Mouse (Mus musculus) frontal cortex, adult (tissue): Measurements from ENCODE around the gene Slc8a3.

Source experiments
- ATAC-seq: cut with Nextera tagmentation; 2 replicates; pipeline ENCODE4 v1.9.2; 2017; ENCODE audit warnings: mild to moderate bottlenecking, moderate library complexity, mixed read lengths; ENCODE audit not compliant: low TSS enrichment

Gene Slc8a3

GRCm38 (mm10) chr12:81184967-81185366 lies 148.0 kb downstream of the Slc8a3 start:
- no peak for ATAC-seq

DNA sequence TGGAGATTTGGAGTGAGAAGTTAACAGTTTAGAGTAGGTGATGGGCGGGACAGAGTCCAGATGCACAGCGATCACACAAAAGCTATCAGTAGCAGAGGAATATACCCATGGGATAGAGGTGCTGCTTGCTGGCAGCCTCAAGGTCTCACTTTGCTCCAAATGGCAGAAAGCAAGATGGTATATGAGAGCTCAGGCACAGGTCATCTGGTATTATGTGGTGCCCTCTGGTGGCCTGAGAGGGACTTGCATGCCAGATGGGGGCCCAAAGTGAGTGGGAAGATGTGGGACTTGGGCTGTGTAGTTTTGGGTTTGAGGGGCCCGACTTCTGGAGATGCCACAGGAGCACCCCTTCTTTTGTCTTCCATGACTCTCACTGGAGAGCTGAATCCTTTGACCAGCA lies 150.9 kb downstream of the Slc8a3 start:
- ATAC-seq, result peak; percentile 41; the same call in 1 of the 2 replicates

- ATAC-seq, result no peak
Measured at GRCm38 (mm10) chr12:81175252-81175651, 157.7 kb downstream of the Slc8a3 start.

DNA sequence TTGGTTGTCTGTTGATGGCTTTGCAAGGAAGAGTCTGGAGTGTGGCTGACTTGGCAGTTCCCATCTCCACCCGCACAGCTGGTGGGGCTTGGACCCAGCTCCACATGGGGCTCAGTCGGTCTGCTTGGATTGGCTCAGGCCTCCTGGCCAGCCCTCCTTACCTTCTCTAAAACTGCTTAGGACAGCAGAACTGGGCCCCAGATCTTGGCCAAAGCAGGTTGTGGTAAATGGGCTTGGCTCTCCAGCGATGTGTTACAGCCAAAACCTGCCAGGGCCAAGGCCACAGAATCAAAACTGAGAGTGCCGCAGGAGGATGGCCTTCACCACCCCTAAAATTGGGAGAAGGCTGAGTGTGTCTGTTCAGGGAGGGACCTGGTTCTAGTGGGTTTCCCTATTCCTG lies 159.1 kb downstream of the Slc8a3 start:
- no peak for ATAC-seq

DNA sequence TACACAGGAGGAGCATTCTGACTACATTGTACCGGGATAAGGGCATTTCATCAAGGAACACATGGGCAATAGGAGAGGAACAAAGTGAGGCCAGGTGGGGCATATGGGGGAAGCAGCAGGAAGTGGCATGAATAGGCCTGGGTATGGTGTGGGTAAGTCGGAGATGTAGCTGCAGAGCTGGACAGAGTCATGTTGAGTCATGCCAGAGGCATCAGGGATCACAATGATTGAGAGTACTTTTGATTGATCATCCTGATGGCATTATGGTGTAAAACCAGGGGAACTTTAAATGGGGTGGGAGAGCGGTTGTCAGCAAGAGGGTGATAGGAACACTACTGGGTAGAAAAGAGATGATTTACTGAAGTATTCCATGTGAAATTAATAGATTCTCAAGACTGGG lies 160.0 kb downstream of the Slc8a3 start:
- no peak for ATAC-seq

DNA sequence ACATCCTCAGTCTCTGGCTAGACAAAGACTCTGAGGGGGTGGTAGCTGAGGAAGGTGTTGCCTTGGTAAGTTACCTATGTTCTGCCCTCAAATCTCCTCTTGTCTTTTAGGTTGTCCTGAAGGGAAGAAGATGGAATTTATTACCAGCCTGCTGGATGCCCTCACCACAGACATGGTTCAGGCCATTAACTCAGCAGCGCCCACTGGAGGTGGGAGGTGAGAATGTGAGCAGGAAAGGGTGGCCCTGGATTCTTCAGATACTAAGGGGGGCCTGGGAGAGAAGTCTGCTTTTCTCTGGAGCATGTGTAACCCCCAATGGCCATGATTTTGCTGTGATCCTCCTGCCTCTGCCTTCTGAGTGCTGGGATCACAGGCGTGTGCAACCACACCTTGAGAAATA lies 162.9 kb downstream of the Slc8a3 start:
- ATAC-seq, result no peak

- ATAC-seq, result no peak
Measured at GRCm38 (mm10) chr12:81168494-81168893, 164.5 kb downstream of the Slc8a3 start.

DNA sequence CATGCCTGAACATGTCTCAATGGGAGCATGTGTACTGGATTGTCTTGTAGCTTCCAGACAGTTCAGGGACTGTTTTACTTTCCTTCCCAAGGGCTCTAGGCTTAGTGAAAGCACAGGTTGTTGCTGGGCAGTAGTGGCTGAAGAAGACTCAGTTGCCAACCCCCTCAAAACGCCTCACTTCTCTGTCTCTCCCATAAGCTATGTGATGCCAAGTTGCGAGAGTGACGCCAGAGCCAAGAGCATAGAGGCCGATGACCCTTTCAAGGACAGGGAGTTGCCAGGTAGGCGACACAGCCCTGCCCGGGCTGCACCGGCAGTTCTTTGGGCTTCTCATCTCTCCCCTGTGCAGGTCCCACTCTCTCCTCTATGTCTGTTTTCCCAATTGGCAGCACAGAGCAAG lies 164.9 kb downstream of the Slc8a3 start:
- ATAC-seq, result no peak

GRCm38 (mm10) chr12:81167142-81167541 lies 165.8 kb downstream of the Slc8a3 start:
- ATAC-seq, result no peak

GRCm38 (mm10) chr12:81166615-81167014 lies 166.4 kb downstream of the Slc8a3 start:
- ATAC-seq, result no peak

- ATAC-seq, result no peak
Measured at GRCm38 (mm10) chr12:81166092-81166491, 166.9 kb downstream of the Slc8a3 start.

DNA sequence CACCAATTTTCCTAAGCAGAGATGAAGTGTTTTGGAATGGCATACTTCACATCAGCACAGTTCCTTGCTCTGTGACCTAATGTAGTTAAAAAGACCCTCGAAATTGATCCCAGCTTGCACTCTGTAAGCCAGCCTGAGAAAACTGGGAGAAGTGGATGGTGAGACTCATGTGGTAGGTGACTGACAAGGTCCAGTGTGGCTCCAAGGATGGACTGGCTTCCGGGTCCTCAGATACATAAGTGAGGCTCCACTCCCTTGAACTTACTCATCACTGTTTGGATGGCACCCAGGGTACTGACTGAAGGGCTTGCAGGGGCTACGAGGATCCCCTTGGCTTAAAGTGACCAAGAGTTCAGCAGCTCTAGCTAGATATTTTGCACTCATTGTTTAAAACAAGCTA lies 169.4 kb downstream of the Slc8a3 start:
- no peak for ATAC-seq

DNA sequence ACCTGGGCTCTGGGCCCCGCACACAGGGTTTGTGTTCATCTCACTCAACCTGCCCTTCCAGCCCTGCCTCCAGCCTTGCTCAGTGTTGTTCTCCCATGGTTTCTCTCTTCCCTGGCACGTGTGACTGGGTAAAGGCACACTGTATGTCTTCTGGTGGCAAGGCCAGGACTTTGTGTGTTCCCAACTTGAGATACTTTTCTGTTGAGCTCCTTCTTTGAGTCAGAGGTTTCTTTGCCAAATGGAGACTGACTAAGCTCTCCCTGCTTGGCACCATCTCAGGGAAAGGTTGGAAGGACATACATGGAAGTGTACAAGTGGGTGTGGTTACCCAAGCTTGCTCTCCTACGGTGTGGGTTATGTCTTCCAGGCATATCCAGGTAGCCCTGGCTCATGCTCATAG lies 169.8 kb downstream of the Slc8a3 start:
- ATAC-seq, result no peak

- ATAC-seq, result no peak
Measured at GRCm38 (mm10) chr12:81161282-81161681, 171.7 kb downstream of the Slc8a3 start.

GRCm38 (mm10) chr12:81160831-81161230 lies 172.1 kb downstream of the Slc8a3 start:
- ATAC-seq, result no peak

DNA sequence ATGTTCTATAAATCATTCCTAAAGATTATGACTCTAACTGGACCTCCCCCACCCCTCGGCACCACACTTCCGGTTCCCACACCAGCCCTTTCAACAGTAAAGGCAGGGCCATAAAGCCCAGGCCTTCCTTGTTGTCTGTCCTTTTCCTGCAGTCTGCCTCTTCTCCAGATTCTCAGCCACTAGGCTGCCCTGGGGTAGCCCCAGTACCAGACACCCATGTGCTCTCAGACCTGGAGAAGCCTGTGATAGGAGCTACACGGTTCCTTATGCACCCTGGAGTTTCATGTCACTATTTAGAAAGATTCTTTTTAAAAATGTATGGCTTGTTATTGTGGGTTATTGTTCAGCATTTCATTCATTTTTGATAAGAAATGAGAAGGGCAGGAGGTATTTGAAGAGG lies 172.6 kb downstream of the Slc8a3 start:
- ATAC-seq, result no peak

DNA sequence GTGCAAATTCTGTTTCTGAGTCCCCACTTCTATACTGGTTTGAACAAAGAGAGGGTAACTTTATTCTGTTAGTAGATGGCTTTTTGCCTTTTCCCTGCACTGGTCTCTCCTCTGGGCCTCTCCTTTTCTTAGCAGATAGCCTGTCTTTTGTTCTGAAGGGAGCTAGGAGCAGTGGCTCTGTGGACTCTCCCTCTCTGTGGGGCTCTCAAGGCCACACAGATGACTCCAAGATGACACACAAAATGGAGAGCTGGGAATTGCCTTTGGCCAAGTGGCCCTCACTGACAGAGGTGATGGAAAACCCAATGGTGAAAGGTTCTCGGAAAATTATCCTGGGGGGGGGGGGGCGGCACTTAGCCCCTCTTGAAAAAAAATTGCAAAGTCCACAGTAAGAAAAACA lies 173.0 kb downstream of the Slc8a3 start:
- ATAC-seq, result no peak

DNA sequence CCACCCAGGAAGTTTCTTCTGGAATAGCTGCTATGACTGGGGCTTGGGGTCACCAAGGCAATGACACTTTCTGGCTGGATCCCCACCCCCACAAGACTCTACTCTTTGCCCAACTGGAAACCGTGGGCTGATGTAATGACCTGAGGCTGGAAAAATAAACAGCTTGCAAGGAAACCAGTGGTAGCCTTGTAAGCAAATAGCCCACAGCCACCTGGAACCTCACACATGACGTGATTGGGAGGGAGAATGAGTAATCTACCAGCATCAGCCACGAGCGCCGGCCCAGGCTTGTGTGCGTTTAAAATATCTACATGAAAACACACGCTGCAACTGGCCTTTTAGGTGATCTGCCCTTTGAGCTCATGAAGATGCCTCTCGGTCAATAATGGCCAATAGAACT lies 176.1 kb downstream of the Slc8a3 start:
- ATAC-seq, result no peak

DNA sequence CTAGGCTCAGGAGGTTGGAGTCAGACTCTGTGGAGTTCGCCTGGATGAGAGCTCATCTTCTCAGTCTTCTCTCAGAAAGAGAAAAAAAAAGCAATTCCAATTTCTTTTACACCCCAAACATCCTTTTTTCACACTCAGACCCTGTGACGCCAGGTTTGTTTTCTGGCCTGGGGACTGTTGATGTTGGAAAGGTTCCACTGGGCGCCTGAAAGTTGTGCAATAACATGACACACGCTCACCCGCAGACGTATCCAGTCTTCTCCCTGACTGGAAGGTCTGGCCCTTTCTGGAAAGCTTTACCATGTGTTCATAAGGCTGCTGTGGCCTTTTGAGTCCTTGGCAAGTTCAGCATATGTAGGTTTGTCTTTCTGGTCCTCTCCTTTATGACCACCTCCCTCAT lies 177.3 kb downstream of the Slc8a3 start:
- no peak for ATAC-seq

- ATAC-seq, result no peak
Measured at GRCm38 (mm10) chr12:81152082-81152481, 180.9 kb downstream of the Slc8a3 start.

GRCm38 (mm10) chr12:81150917-81151316 lies 182.1 kb downstream of the Slc8a3 start:
- ATAC-seq, result no peak

DNA sequence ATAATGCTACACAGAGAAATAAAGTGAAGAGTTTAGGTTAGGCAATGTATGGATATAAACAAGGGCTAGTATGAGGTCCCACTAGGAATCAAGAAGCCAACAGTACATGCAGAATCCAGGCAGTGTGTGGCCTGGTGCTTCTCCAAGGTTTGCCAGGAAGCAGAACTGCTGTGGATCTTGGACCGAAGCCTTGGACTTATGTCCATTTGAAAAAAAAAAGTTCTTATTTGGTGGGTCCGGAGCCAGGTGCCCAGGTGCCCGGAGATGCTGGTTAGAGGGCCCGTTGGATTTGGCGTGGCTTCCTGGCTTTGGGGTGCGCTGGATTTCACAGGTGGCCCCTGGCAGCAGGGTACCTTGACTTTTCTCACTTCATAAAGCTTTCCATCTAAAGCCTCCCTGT lies 185.0 kb downstream of the Slc8a3 start:
- no peak for ATAC-seq
